Mouse (Mus musculus) adrenal gland, adult 8-10 months (tissue): ENCODE results near the gene Myo9b. TPM values are rescaled to one million over a fixed set of nuclear protein-coding genes. Genes with fewer than 3 reads are reported as not detected.
A peak's percentile ranks its signal among the peaks of the same experiment; 100 is the strongest.
"Not testable (repeated sequence)": the region's sequence is repeated elsewhere in the genome, so short reads cannot be mapped to it uniquely, and the experiment has no call there.

ENCODE experiments used
- DNase-seq: peaks from one replicate; pipeline ENCODE4 v3.0.0; 2022
- total RNA-seq, 4 experiments: library from RNA; stranded (reverse); gene quantifications; 2 replicates each; pipeline ENCODE4 v1.2.4; 2022

The Myo9b gene
- 10 to 100 TPM; 35.6 to 57.9 (median 44.9) TPM for total RNA-seq

DNA sequence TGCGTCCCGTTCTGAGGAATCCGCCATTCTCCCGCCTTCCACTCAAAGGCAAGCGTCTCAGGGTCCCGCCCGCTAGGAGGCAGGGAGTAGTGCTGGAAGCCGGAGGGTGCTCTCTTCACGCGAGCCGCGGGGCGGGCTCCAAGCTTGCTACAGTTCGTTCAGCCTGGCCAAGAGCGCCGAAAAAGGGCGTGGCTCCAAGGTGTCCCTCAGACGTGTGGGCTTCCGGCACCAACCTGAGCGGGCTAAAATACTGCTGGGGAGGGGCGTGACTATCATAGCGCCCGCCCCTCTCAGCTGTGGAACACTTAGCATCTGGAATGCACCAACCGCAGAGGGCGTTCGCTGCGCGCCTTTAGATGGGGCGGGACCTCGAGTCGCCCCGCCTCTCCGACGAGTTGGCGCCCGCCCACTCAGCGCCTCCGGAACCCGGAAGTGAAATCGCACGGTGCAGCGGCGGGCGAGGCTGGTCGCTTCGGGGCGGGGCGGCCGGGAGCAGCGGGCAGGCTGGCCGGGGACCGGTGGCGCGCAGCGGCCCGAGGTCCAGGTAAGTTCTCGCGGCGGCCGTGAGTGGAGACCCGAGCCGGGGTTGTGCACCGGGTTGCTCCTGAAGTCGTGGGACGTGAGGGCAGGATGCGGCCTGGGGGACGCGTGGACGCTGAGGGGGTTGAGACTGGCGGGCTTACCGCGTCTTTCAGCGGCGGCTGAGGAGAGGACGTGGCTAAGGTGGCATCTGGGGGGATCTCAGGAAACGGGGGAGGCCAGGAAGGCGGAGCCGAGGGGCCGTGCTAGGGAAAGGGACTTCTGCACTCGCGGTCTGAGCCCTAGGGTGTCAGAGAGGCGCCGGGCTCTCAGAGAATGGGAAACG lies at the start of gene Myo9b, which contains the start of gene Haus8:
Gene Myo9b (plus strand): TSS at position 429 of the 865 bp plus-strand sequence.
Gene Haus8 (minus strand): TSS at position 649 of the 865 bp plus-strand sequence.
- DNase-seq: peak; percentile 97

DNA sequence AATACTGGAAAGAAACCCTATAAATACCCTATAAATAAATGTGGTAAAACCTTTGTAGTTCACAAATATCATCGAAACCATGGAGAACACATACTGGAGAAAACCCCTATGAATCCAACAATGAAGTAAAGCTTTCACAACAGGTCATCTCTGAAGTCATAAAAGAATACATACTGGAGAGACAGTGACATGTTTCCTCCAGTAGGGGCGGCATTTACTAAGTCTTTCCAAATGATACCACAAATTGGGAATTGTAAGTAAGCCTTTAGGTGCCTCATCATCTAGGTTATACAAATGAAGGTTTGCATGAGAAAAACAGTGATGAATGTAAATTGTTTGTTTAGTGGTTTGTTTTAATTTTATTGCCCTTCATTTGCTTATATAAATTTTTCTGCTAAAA lies 48.0 kb upstream of the Myo9b start:
- DNase-seq: no peak

DNA sequence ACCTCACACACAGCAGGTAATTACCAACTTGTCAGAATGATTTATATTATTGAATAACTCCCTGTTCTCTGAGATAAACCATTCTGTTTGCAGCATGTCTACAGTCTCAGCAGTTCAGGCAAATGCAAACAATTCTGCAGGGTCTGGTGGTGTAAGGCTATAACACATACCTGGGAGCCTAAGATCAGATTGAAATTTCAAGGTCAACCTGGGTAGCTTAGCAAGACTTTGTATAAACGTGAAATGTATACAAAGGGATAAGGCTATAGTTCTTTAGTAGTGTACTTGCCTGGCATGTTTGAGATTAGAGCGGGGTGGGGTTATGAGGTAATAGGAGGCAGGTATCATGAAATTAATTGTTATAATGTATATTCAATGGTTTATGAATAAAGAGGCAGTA lies 29.8 kb upstream of the Myo9b start:
- no peak for DNase-seq

DNA sequence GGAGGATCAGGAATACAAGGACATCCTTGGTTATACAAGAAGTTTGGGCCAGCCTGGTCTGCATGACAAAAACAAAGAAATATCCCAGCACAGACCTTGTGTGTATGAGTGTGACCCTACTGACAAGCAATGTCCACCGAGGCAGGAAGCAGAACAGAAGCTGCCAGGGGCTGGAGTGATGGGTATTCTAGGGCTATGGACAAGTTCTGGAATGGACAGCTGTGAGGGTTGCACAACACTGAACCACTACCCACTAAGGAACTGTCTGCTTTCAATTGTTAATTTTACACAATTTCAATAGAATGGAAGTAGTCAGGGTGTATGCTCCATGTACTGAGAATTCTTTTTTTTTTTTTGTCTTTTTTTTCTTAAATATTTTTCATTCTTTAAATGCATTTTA lies 24.3 kb upstream of the Myo9b start:
- no peak for DNase-seq

DNA sequence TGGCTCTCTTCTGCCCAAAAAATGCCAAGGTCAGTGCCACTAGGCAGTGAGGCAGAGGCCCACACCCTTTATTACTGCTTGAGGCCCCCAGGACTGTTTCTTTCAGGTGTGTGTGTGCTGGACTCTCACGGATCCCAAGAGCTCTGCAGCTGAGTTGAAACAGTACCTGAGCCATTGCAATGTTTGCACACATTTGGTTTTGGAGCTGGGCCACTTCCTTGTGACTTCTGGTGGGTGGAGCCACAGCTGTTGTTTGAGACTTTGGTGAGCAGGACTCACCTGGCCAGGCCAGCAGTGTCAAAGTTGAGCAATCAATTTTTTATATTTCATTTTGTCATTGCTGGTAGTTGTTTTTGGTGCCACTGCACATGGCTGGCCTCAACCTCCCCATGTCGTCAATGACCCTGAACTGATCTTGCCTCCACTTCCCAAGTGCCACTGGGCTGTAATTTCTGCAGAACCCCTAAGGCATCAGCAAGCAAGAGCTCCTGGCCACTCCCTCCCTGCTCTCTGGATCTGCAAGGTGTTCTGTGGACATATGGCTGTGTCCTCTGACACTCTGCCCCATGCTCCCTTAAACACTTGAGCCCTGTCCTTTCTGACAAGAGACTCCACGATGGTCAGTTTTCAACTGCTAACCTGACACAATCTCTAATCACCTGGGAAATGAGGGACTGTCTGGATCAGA lies 15.8 kb upstream of the Myo9b start:
- no peak for DNase-seq

DNA sequence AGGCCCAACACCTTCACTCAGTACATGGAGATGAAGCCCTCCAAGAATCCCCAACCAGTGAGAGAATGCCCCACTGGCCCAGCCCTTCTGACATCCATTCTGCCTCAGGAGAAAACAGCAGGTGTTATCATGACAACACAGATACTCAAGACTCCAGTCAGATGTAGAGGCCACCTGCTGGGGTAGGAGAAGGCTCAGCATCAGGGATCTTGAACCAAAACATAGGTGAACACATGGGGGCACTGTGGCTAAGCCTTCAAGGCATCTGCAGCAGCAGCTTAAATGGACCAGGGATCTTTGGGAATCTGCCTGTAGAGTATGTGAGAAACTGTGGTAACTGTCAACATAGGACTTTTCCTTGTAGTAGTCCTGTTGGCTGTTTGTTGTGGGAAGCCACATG lies 11.3 kb upstream of the Myo9b start:
- DNase-seq: no peak

DNA sequence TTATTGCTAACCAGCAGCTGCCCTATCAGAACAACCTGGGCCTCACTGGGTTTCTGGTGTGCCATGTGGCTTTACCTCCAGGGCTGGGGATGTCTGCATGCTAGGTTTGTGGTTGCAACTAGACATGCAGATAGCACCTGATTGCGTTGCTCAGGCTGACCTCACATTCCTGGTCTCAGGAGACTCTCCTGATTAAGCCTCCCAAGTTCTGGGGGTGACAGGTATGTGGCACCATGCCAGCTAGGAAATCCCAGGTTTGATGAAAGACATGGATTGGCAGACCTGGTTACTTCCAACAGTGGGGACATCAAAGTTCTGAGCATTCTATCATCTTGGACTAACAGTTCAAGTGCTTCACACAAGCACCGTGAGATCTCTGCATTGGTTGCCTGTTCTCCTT lies 4.8 kb upstream of the Myo9b start:
- DNase-seq: no peak

DNA sequence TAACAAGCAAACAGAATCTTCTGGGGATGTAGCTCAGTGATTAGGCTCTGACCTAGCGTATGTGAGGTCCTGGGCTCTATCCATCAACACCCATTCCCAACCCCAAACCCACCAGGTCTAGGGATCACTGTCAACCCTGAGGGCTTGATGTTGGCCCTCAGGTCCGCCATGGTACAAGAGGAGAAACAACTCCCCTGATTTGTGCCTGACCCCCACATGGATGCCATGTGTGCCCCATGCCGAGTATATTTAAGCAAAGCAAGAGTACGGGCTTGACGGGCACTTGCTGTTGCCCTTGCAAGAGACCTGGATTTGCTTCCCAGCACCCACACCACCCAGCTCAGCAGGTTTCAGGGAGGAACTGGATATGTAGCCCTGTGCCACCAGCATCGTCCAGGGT lies 4.2 kb upstream of the Myo9b start:
- DNase-seq: not testable (repeated sequence)

DNA sequence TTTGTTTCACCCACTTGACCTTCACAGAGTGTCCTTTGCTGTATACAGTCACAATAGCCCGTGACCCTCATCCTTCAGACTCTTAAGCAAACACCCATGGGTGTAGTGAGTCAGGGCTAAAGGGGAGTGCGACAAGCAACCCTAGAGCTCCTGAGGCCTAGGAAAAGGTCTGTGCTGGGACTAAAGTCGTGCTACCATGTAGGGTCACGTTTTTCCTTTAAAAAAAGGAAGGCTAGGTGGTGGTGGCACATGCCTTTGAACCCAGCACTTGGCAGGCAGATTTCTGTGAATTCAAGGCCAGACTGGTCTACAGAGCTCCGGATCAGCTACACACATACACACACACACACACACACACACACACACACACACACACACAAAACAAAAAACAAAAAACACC lies 884 bp upstream of the Myo9b start:
- no peak for DNase-seq

DNA sequence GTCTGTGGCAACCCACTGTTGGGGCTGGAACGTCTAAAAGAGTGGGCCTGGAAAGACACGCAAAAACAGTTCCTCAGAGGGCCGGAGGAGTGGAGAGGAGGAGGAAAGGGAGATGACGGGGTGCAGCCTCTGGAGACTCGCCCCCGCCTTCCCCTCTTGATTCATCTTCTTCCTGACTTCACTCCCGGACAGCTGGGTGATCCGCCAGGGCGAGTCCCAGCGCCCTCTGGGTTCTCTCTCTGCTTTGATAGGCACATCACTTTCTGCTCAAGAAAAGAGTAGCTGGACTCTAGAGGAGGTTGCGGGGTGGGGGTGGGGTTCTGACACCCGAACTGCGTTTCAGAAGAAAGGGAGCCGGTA lies 617 bp downstream of the Myo9b start:
- DNase-seq: peak; percentile 58

DNA sequence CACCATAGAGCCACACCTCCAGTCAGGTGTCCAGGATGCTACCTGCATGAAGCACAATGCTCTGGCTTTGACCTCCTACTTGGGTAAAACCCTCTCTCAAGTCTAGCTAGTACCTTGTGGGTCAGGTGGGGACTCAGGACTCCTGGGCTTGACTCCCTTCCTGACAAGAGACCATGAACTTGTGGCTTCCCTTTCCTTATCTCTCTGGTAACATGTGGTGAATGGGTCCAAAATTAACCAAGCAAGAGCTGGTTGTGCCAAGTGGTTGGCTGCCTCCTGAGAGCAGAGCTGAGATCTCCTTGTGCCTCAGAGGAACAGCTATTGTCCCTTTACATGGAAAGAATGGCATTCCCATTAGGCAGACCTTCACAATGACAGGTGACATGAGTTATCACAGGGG lies 2.0 kb downstream of the Myo9b start:
- DNase-seq: no peak

DNA sequence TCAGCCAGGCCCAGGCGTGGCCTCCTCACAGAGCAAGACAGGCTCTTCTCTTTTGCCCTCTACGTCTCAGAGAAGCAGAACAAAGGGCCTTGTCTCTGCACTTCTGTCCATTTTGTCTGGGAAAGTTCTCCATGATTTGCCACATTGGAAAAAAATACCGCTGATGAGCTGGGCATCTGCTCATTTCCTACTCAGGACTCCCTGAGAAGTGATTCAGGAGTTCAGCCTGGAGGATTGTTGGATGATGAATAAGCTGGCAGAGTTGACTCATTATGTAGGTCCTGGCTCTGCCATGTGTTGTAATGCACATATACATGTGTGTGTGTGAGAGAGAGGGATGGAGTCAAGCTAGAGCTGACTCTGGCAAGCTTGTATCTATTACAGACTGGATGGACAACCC lies 3.7 kb downstream of the Myo9b start:
- DNase-seq: no peak

DNA sequence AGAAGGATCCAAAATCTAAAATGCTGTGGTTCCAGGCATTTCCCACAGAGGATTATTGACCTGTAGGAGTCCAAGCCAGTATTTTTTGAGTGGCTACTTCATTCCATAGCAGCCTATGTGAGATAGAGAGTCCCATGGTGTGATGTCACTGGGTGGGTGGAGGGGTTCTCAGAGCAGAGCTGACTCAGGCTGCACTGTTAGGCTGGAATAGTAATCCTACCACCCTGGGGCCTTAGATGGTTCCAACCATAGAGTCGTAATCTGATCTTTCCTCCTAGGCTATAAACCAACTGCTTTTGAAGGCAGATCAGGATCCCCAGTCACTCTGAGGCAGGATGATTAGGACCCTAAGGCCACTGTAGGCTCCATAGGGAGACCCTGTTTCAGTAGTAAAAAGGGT lies 6.9 kb downstream of the Myo9b start:
- DNase-seq: not testable (repeated sequence)

DNA sequence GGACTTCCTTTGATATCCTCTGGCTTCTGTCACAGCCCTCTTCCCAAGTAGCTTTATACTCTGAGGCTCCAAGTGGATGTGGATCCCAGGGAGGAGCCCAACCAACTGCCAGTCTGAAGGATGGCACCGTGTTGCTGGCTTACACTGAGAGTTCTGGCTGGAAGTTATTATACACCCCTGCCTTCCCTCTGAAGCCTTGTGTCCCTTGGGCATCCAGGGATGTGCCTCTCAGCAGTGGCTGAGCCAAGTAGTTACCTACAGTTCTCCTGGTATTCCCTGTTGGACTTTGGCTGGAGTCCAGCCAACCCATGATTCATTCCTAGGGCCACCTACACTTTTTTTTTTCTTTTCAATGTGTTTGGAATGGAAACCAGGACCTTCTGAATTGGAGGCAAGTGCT lies 9.2 kb downstream of the Myo9b start:
- DNase-seq: not testable (repeated sequence)

DNA sequence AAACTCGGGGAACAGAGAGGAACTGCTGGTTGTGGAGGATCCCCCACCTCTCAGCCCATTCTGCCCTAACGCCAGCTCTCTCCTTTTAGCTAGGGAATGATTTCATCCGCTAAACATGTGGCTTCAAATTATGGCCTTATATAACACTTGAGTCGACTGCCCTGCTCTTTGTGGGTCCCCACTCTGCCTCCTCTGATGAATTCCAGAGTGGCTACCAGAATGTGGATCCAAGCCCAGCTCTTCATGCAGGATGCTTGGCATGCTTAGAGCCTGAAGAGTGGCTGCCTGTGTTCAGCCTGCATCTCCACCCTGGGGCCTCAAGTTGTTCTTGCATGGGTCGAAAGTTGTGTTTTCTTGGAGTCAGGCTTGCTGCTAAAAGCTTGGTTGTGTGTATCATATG lies 10.1 kb downstream of the Myo9b start:
- DNase-seq: no peak

DNA sequence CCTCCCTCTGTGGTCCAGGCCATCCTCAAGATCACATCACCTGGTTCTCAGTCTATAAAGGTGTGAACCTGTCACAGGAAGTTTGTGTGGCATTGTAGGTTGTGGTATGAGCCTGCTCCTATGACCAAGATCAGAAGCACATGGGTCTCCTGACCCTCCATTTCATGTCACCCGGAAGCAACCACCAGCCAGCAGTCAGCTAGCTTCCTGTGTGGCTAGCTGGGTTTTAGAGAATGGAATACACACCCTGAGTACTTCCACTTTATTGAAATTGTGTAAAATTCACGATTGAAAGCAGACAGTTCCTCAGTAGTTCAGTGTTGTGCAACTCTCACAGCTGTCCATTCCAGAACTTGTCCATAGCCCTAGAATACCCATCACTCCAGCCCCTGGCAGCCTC lies 13.7 kb downstream of the Myo9b start:
- DNase-seq: not testable (repeated sequence)

DNA sequence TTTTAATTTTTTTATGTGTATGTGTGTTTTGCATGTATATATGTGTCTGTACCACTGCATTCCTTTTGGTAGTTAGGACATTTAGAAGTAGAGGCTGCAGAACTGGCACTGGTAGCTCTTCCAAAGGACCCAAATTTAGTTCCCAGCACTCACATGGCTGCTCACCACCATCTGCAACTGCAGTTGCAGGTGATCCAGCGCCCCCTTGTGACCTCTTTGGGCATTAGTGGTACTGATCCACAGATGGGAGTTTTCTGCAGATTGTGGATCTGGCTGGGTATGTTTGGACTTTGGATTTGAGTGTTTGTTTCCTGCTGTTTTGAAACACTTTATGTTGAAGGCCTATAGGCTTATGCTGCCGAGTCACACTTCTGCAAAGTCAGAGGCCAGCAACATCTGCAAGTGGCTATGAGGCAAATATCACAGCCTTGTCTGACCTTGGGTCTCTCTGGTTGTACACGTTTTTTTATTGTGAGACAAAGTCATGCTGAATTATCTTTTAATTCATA lies 16.0 kb downstream of the Myo9b start:
- no peak for DNase-seq

DNA sequence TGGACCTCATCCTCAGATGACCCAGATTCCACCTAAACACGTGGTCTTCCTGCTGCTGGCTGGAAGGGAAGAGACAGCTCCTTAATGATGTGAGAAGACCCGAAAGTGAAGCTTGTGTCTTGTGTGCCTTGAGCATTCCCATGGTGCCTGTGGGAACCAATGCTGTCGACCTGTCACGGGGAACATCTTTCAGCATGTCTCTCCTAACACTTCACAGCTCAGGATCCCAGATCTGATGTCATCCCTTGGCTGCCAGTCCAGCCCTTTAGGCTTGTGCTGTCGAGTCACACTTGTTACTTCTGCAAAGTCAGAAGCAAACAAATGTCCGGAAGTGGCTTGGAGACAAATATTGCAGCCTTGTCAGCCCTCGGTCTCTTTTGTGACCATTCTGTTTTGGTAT lies 16.6 kb downstream of the Myo9b start:
- DNase-seq: no peak

DNA sequence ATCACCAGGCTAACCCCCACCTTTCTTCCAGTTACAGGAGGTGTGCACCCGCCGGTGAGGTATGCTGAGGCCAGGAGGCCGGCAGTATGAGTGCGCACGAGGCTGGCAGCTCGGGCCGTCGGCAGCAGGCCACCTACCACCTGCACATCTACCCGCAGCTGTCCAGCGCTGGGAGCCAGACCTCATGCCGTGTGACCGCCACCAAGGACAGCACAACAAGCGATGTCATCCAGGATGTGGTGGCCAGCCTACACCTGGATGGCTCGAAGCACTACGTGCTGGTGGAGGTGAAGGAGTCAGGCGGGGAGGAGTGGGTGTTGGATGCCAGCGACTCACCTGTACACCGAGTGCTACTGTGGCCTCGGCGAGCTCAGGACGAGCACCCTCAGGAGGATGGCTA lies 17.7 kb downstream of the Myo9b start:
- DNase-seq: no peak

DNA sequence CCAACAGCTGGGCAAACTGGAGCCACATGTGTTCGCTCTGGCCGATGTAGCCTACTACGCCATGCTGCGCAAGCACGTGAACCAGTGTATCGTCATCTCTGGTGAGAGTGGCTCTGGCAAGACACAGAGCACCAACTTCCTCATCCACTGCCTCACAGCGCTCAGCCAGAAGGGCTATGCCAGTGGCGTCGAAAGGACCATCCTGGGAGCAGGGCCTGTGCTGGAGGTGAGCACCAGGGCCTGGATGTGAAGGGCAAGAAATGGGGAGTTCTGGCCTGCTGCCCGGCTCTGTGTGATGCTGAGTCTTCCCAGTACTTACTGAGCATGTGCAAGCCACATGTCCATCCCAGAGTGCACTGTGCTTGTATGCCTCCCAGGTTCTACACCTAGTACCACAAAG lies 18.4 kb downstream of the Myo9b start:
- DNase-seq: no peak

DNA sequence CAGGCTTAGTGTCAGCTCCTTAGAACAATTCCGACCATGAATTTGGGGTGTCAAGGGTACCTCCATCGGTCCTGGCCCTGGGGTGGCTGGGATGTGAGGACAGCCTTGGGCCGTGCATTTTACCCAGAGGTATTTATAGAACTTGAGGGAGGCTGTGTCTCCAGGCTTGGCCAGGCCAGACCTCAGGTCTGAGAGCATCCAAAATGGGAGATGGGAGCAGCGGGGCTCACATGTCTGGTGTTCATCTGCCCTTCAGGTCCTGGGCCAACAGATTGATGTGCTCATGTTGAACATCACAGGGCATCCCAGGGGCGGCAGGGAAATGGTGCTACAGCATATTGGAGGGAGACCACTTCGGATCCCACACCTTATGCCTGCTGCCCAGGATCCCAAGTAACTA lies 18.8 kb downstream of the Myo9b start:
- no peak for DNase-seq

DNA sequence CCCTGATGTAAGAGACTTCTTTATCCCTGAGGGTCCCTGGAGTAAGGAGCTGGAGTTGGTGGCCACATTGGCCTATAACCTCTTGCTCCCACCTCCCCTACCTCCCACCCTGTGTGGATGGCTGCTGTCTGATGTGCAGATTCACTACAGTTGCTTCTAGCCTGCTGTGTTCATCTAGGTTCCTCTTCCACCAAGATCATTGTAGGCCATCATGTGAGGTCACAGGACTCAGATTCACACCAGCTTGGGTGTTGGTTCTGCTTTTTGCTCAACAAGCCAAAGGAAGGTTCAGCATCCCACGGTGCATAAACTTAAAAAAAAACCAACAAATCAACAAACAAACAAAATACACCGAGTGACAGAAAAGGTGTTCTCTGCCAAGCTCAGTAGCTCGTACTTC lies 21.4 kb downstream of the Myo9b start:
- DNase-seq: not testable (repeated sequence)

DNA sequence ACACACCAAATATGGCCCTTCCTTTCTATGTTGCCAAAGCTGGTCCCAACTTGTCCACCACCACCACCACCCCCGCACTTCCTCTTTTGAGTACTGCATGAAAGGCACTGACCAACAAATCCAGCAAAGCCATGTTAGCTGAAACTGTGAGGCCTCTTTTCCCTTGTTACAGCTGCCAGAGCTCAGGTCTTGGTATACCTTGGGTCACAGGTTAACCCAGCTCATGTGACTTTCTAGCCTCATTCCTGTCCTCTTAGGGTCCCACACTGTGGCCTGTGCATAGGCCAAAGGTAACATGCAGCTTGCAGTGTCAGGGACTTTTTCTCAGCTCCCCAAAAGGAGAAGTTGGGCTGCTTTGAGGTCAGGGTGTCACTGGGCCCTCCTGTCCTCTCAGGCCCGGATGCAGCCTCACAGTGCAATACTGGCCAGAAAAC lies 23.7 kb downstream of the Myo9b start:
- DNase-seq: no peak

DNA sequence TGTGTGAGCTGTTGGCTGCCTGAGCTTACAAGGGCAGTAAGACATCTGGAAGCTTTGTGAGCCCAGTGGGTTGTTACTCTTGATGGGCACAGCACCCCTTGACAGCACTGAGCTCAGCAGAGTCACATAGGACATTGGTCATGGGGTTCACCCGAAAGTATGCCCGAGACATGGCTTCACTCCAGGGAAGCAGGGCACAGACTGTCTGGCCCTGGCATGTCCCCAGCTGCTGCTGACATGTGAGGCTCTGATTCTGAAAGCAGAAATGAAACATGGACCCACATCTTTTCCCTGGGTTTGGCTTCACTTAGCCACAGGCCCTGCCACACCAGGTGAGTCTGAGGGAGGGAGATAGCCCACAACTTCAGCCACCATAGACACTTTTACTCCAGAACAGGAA lies 24.3 kb downstream of the Myo9b start:
- no peak for DNase-seq
